Mouse (Mus musculus): ENCODE data around the gene Coro7.

GRCm38 (mm10) chr16:4596836-4597235 is 82.7 kb downstream of the Coro7 start:
- TF ChIP-seq HCFC1 (IDR thresholded peaks at IDR 0.05; ENCODE audit: borderline replicate concordance, insufficient read depth, low read length) (no peak), CHD2 (IDR thresholded peaks at IDR 0.05; ENCODE audit: low read depth, low read length) (no peak), ZC3H11A (IDR thresholded peaks at IDR 0.05; ENCODE audit: borderline replicate concordance, low read depth, low read length) (no peak), ZNF384 (IDR thresholded peaks at IDR 0.05; ENCODE audit: low read depth, low read length) (no peak)

Data from ES-E14 (cell line).